Mouse (Mus musculus): ENCODE measurements around the gene Mdc1. TPM values are rescaled to one million over a fixed set of nuclear protein-coding genes. Genes with fewer than 3 reads are reported as not detected.

The Mdc1 gene
- polyA plus RNA-seq, 1 experiment: 2.3 TPM

DNA sequence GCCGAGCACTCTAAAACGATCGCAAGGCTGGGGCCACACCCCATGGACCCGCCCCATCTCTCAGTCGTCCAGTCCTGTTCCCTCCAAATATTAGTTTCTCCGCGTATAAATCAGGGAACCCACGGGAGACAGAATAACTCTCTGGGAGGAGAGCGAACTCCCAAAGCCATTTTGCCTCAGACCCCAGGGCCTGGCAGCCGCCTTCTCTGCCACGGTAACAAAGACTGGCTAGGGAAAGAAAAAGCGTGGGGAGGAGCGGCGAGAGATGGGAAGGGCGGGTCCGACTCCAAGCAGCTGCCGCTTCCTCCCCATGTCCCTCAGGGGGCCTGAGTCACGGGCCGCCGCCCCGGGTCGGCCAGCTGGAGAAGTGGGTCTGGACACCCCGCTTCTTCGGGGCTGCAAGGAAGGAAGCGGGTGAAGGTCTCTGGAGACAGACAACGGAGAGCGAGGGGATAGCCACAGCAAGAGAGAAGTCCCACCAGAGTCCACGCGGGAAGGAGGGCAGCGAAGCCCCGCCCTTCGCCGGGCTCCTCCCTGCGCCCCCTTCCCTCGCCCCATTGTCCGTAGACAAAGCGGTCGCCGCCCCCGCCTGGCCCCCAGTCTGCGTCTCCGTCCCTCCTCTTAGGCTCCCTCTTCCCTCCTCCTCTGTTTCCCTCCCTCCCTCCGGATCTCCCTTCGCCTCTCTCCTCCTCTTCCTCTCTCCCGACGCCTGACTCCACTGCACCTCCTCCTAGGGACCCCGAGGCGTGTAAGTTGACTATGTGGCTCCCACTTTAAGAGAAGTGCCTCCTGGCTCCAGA is 24.4 kb downstream of the Mdc1 start, which contains the start of gene Ppp1r18:
Gene Ppp1r18 (plus strand): TSS at position 113 of the 800 bp plus-strand sequence.
- Histone ChIP-seq H3K4me3 (replicated peaks) (peak within 1 kb of the TSS; percentile 97), H3K27me3 (replicated peaks) (peaks cover 19% of the 10 kb centered on the region), H3K36me3 (replicated peaks; ENCODE audit: low read length) (no peaks in the 10 kb centered on the region), H3K4me1 (peaks cover 87% of the 10 kb centered on the region), H3K9me3 (no peaks in the 10 kb centered on the region)
- TF ChIP-seq FLI1 (IDR thresholded peaks at IDR 0.05; ENCODE audit: low read length): no peak
- TF ChIP-seq GATA1 (IDR thresholded peaks at IDR 0.05; ENCODE audit: borderline replicate concordance, low read length): no peak

- Histone ChIP-seq H3K4me3 (replicated peaks) (peak overlapping the region; percentile 97), H3K9me3 (no peaks in the 10 kb centered on the region), H3K36me3 (replicated peaks; ENCODE audit: low read length) (peaks cover 5% of the 10 kb centered on the region), H3K27me3 (replicated peaks) (peaks cover 19% of the 10 kb centered on the region), H3K4me1 (peaks cover 85% of the 10 kb centered on the region)
- TF ChIP-seq FLI1 (IDR thresholded peaks at IDR 0.05; ENCODE audit: low read length) (no peak), GATA1 (IDR thresholded peaks at IDR 0.05; ENCODE audit: borderline replicate concordance, low read length) (no peak)
Measured at GRCm38 (mm10) chr17:35866281-35866831, 25.0 kb downstream of the Mdc1 start.

DNA sequence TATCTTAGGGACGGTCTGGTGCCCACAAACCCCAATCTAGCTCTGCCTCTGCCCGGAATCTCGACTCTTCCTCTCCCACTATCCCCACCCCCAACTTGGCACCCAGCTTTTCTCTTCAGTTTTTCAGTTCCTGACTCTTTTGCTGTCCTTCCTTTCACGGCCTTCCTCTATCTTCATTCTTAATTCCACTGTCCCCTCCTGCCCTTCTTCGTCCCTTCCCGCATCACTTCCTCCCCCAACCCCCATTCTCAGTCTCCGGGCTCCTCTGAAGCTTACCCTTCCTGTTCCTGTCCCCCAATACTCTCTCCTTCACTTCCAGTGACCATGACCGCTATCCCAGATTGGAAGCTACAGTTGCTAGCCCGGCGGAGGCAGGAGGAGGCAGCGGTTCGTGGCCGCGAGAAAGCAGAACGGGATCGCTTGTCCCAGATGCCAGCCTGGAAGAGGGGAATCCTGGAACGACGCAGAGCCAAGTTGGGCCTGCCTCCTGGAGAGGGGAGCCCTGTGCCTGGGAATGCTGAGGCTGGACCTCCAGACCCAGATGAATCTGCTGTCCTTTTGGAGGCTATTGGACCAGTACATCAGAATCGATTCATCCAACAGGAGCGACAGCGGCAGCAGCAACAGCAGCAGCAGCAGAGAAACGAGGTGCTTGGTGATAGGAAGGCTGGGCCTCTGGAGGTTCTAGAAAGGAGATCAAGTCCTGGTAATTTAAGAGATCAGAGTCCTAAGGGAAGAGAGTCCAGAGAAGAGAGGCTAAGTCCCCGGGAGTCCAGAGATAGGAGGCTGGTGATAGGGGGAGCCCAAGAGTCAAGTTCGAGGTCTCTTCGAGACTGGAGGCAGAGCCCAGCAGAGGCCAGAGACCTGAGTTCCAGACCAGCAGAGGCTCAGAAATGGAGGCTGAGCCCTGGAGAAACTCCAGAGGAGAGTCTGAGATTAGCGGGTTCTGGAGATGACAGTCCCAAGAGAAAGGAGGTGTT is 25.9 kb downstream of the Mdc1 start:
- peaks cover 19% of the 10 kb centered on the region for H3K27me3 ChIP-seq (replicated peaks)
- H3K4me1 ChIP-seq: peaks cover 86% of the 10 kb centered on the region
- H3K4me3 ChIP-seq (replicated peaks): peak overlapping the region; percentile 97
- TF ChIP-seq GATA1 (IDR thresholded peaks at IDR 0.05; ENCODE audit: borderline replicate concordance, low read length) (no peak), FLI1 (IDR thresholded peaks at IDR 0.05; ENCODE audit: low read length) (no peak)
- H3K9me3 ChIP-seq: no peaks in the 10 kb centered on the region
- peaks cover 10% of the 10 kb centered on the region for H3K36me3 ChIP-seq (replicated peaks; ENCODE audit: low read length)

DNA sequence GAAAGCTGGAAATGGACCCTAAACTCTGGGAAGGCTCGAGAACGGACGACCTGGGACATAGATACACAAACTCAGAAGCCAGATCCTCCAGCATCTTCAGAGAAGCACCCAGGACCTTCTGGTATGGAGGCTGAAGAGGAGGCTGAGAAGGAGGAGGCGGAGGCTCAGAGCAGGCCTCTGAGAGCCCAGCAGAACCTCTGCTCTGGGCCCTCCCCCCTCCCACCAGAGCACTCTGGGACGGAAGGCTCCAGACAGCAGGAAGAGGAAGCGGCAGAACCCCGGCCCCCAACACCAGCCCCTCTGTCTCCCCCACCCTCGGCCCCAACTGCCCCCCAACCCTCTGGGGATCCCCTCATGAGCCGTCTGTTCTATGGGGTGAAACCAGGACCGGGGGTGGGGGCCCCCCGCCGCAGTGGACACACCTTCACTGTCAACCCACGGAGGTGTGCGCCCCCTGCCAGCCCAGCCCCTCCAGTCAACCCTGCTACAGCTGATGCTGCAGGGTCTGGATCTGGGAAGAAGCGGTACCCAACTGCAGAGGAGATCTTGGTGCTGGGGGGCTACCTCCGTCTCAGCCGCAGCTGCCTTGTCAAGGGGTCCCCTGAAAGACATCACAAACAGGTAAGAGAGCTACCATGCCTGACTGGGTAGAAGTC is 27.0 kb downstream of the Mdc1 start:
- Histone ChIP-seq H3K27me3 (replicated peaks) (peaks cover 14% of the 10 kb centered on the region), H3K36me3 (replicated peaks; ENCODE audit: low read length) (peaks cover 20% of the 10 kb centered on the region), H3K4me3 (replicated peaks) (peak overlapping the region; percentile 97), H3K9me3 (no peaks in the 10 kb centered on the region), H3K4me1 (peaks cover 91% of the 10 kb centered on the region)
- TF ChIP-seq GATA1 (IDR thresholded peaks at IDR 0.05; ENCODE audit: borderline replicate concordance, low read length) (no peak), FLI1 (IDR thresholded peaks at IDR 0.05; ENCODE audit: low read length) (no peak)

GRCm38 (mm10) chr17:35868961-35869345 is 27.6 kb downstream of the Mdc1 start:
- Histone ChIP-seq H3K36me3 (replicated peaks; ENCODE audit: low read length) (peaks cover 27% of the 10 kb centered on the region), H3K4me1 (peaks cover 93% of the 10 kb centered on the region), H3K9me3 (no peaks in the 10 kb centered on the region), H3K4me3 (replicated peaks) (peak overlapping the region; percentile 97), H3K27me3 (replicated peaks) (peaks cover 7% of the 10 kb centered on the region)
- no peak for TF ChIP-seq FLI1 (IDR thresholded peaks at IDR 0.05; ENCODE audit: low read length)
- TF ChIP-seq GATA1 (IDR thresholded peaks at IDR 0.05; ENCODE audit: borderline replicate concordance, low read length): no peak

- Histone ChIP-seq H3K4me1 (peaks cover 93% of the 10 kb centered on the region), H3K27me3 (replicated peaks) (peaks cover 2% of the 10 kb centered on the region), H3K4me3 (replicated peaks) (peak overlapping the region; percentile 97)
Measured at GRCm38 (mm10) chr17:35869346-35870067, 28.2 kb downstream of the Mdc1 start.

GRCm38 (mm10) chr17:35870151-35870883 is 29.0 kb downstream of the Mdc1 start:
- Histone ChIP-seq H3K4me3 (replicated peaks) (peak overlapping the region; percentile 97), H3K9me3 (no peaks in the 10 kb centered on the region), H3K36me3 (replicated peaks; ENCODE audit: low read length) (peaks cover 40% of the 10 kb centered on the region), H3K27me3 (replicated peaks) (no peaks in the 10 kb centered on the region), H3K4me1 (peaks cover 90% of the 10 kb centered on the region)
- TF ChIP-seq GATA1 (IDR thresholded peaks at IDR 0.05; ENCODE audit: borderline replicate concordance, low read length) (no peak), FLI1 (IDR thresholded peaks at IDR 0.05; ENCODE audit: low read length) (peak; percentile 80; the same call in 1 of the 2 replicates)

More at GRCm38 (mm10) chr17:35869346-35870067, 28.2 kb downstream of the Mdc1 start:
- TF ChIP-seq GATA1 (IDR thresholded peaks at IDR 0.05; ENCODE audit: borderline replicate concordance, low read length) (no peak), FLI1 (IDR thresholded peaks at IDR 0.05; ENCODE audit: low read length) (no peak)
- Histone ChIP-seq H3K36me3 (replicated peaks; ENCODE audit: low read length) (peaks cover 32% of the 10 kb centered on the region), H3K9me3 (no peaks in the 10 kb centered on the region)

Data from megakaryocyte, embryonic 14.5 days (primary cell).